Mouse (Mus musculus) stomach, embryonic 16.5 days (tissue): ENCODE data around the gene Ttc34. TPM values are rescaled to one million over a fixed set of nuclear protein-coding genes. Genes with fewer than 3 reads are reported as not detected.

Source experiments
- ATAC-seq: fragments of 200-750 bp; cut with Nextera tagmentation; 2 replicates; pipeline ENCODE4 v1.8.0; 2017; ENCODE audit warnings: moderate number of reproducible peaks, moderate TSS enrichment; ENCODE audit not compliant: insufficient read depth, low FRiP score
- H3K27ac ChIP-seq: fragments of 300-500 bp; sonication (generic); 2 replicates; pipeline ENCODE4 v1.5.1; 2014; ENCODE audit warnings: low read length
- H3K27me3 ChIP-seq: fragments of 300-500 bp; sonication (generic); 2 replicates; pipeline ENCODE4 v1.6.1; 2014; ENCODE audit warnings: low read length, control low read depth, mixed read lengths; ENCODE audit not compliant: control insufficient read depth, insufficient read depth
- H3K36me3 ChIP-seq: fragments of 300-500 bp; sonication (generic); 2 replicates; pipeline ENCODE4 v1.6.1; 2014; ENCODE audit warnings: low read length; ENCODE audit not compliant: control insufficient read depth, insufficient read depth
- H3K4me1 ChIP-seq: fragments of 300-500 bp; sonication (generic); 2 replicates; pipeline ENCODE4 v1.6.1; 2014; ENCODE audit warnings: low read length, control low read depth, mixed read lengths; ENCODE audit not compliant: control insufficient read depth, insufficient read depth
- H3K4me2 ChIP-seq: fragments of 300-500 bp; sonication (generic); 2 replicates; pipeline ENCODE4 v1.6.1; 2014; ENCODE audit warnings: low read depth, low read length, mixed read lengths
- H3K4me3 ChIP-seq: fragments of 300-500 bp; sonication (generic); replicated peaks from 2 replicates; pipeline ENCODE4 v1.5.1; 2014; ENCODE audit warnings: mild to moderate bottlenecking, low read length
- H3K9ac ChIP-seq: fragments of 300-500 bp; sonication (generic); 2 replicates; pipeline ENCODE4 v1.6.1; 2014; ENCODE audit warnings: low read length
- H3K9me3 ChIP-seq: fragments of 300-500 bp; sonication (generic); replicated peaks from 2 replicates; pipeline ENCODE4 v1.6.1; 2016; ENCODE audit warnings: low read length, control low read depth; ENCODE audit not compliant: control insufficient read depth
- WGBS: fragments of 180-500 bp; shearing (Covaris S2); extraction: QIAGEN DNeasy Blood & Tissue Kit; methylation state at CpG from one replicate; pipeline ENCODE4 v1.1.7; 2014; 5-methylcytosine and 5-hydroxymethylcytosine counted together
- polyA plus RNA-seq: library from polyadenylated mRNA; unstranded; fragments of >200 nt; fragmentation: Nextera tagmentation; extraction: Ambion mirVana; gene quantifications from 2 replicates; pipeline ENCODE4 v1.2.1, GENCODE M21; 2015

The Ttc34 gene
- polyA plus RNA-seq, 1 experiment from 2014 or later: 0.04 TPM

GRCm38 (mm10) chr4:154898506-154899446 is 61.5 kb downstream of the Ttc34 start, which contains the start of gene Fam213b:
Gene Fam213b (minus strand): TSS chr4:154899135.
- ATAC-seq: peak; percentile 98
- H3K4me3 ChIP-seq: peak within 1 kb of the TSS; percentile 53
- H3K4me2 ChIP-seq: peak within 1 kb of the TSS; percentile 82
- no peaks in the 10 kb centered on the region for H3K9me3 ChIP-seq
- no peaks in the 10 kb centered on the region for H3K27me3 ChIP-seq
- peaks cover 11% of the 10 kb centered on the region for H3K4me1 ChIP-seq
- no peaks in the 10 kb centered on the region for H3K36me3 ChIP-seq
- peak within 1 kb of the TSS; percentile 77 for H3K9ac ChIP-seq
- 3% methylated on average over 43 of the region's 43 CpGs for WGBS
- peak within 1 kb of the TSS; percentile 63 for H3K27ac ChIP-seq

GRCm38 (mm10) chr4:154902371-154902770 is 65.1 kb downstream of the Ttc34 start:
- no peaks in the 10 kb centered on the region for H3K27me3 ChIP-seq
- peaks cover 16% of the 10 kb centered on the region for H3K4me1 ChIP-seq
- no peak overlapping the region for H3K27ac ChIP-seq
- H3K4me3 ChIP-seq: no peak overlapping the region
- no peaks in the 10 kb centered on the region for H3K36me3 ChIP-seq
- WGBS: 83% methylated on average over 2 of the region's 2 CpGs
- H3K9ac ChIP-seq: no peak overlapping the region
- no peaks in the 10 kb centered on the region for H3K9me3 ChIP-seq
- H3K4me2 ChIP-seq: no peak overlapping the region
- no peak for ATAC-seq

DNA sequence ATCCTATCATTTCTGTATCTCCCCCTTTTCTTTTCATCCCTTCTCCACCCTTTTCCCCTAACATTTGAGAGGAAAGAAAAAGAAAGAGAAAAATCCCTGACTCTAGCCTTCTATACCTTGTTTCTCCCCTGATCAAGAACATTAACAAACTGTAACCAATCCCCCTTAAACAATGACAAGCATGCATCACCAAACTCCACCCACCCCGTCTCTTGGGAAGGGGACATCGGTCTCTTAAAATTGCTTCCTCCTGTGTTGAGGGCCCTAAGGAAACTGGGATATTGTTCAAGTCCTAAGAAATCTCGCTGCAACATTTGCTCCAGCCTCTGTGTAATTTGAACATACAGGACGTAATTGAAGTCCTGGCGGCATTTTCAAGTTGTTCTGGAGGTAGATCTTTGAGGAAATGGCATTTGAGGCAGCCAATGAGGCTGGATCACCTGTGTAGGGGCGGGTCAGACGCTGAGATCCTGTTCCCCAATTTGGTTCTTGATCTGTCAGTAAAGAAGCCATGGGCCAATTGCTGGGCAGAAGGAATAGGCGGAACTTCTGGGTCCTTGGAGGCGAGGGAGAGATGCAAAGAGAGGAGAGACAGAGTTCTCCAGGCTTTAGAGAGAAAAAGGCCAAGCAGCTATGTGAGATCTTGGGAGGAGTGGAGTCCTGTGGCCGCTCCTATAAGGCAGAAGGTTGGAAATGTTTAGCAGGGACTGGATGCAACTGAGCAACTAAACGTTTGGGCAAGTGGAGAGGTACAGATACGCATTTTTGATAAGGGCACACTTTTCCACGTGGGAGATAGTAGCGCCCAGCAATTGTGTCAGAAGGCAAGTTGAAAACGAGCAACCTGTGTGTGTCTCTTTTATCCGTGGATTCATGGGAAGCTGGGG is 67.2 kb downstream of the Ttc34 start:
- Histone ChIP-seq H3K27me3 (no peaks in the 10 kb centered on the region), H3K4me3 (peak overlapping the region; percentile 57), H3K27ac (no peak overlapping the region), H3K36me3 (no peaks in the 10 kb centered on the region), H3K9ac (peak overlapping the region; percentile 73), H3K4me1 (peaks cover 10% of the 10 kb centered on the region; the same call in 1 of the 2 replicates), H3K4me2 (peak overlapping the region; percentile 88), H3K9me3 (no peaks in the 10 kb centered on the region)
- WGBS: 1% methylated on average over 16 of the region's 16 CpGs
- peak; percentile 95 for ATAC-seq

GRCm38 (mm10) chr4:154907833-154908232 is 70.6 kb downstream of the Ttc34 start:
- no peak overlapping the region for H3K4me3 ChIP-seq

GRCm38 (mm10) chr4:154908490-154908889 is 71.2 kb downstream of the Ttc34 start:
- H3K36me3 ChIP-seq: no peaks in the 10 kb centered on the region
- 83% methylated on average over 5 of the region's 5 CpGs for WGBS
- no peak for ATAC-seq

More at GRCm38 (mm10) chr4:154907833-154908232, 70.6 kb downstream of the Ttc34 start:
- peak; percentile 67 for ATAC-seq
- Histone ChIP-seq H3K36me3 (no peaks in the 10 kb centered on the region), H3K9ac (peak overlapping the region; percentile 68), H3K9me3 (no peaks in the 10 kb centered on the region), H3K4me2 (peak overlapping the region; percentile 36), H3K27me3 (no peaks in the 10 kb centered on the region), H3K4me1 (peaks cover 24% of the 10 kb centered on the region), H3K27ac (no peak overlapping the region)
- WGBS: 30% methylated on average over 17 of the region's 17 CpGs

GRCm38 (mm10) chr4:154910606-154911522 is 73.6 kb downstream of the Ttc34 start:
- Histone ChIP-seq H3K9ac (peak overlapping the region; percentile 54), H3K36me3 (no peaks in the 10 kb centered on the region), H3K4me3 (no peak overlapping the region; the same call in 1 of the 2 replicates), H3K27me3 (no peaks in the 10 kb centered on the region), H3K27ac (peak overlapping the region; percentile 74), H3K4me2 (peak overlapping the region; percentile 22; the same call in 1 of the 2 replicates), H3K9me3 (no peaks in the 10 kb centered on the region), H3K4me1 (peaks cover 18% of the 10 kb centered on the region)
- ATAC-seq: peak; percentile 51; the same call in 1 of the 2 replicates
- WGBS: 28% methylated on average over 15 of the region's 15 CpGs

More at GRCm38 (mm10) chr4:154908490-154908889, 71.2 kb downstream of the Ttc34 start:
- H3K4me1 ChIP-seq: peaks cover 24% of the 10 kb centered on the region
- H3K9me3 ChIP-seq: no peaks in the 10 kb centered on the region
- H3K9ac ChIP-seq: no peak overlapping the region
- H3K27me3 ChIP-seq: no peaks in the 10 kb centered on the region
- no peak overlapping the region for H3K27ac ChIP-seq
- no peak overlapping the region for H3K4me2 ChIP-seq
- no peak overlapping the region for H3K4me3 ChIP-seq

- H3K4me1 ChIP-seq: peaks cover 18% of the 10 kb centered on the region
- H3K27me3 ChIP-seq: no peaks in the 10 kb centered on the region
- peak; percentile 67; the same call in 1 of the 2 replicates for ATAC-seq
- H3K4me3 ChIP-seq: no peak overlapping the region
- H3K36me3 ChIP-seq: no peaks in the 10 kb centered on the region
- 43% methylated on average over 2 of the region's 2 CpGs for WGBS
- peak overlapping the region; percentile 21; the same call in 1 of the 2 replicates for H3K4me2 ChIP-seq
- H3K9me3 ChIP-seq: no peaks in the 10 kb centered on the region
- H3K27ac ChIP-seq: peak overlapping the region; percentile 74
- H3K9ac ChIP-seq: 0 out of 2 replicates have a peak overlapping the region, but pooled peaks have one; percentile 54
Observed at GRCm38 (mm10) chr4:154911644-154912043, 74.4 kb downstream of the Ttc34 start.

- no peak for ATAC-seq
- H3K4me1 ChIP-seq: peaks cover 14% of the 10 kb centered on the region
- H3K27ac ChIP-seq: no peak overlapping the region
- H3K9me3 ChIP-seq: no peaks in the 10 kb centered on the region
- H3K9ac ChIP-seq: no peak overlapping the region
- no peak overlapping the region for H3K4me3 ChIP-seq
- H3K4me2 ChIP-seq: no peak overlapping the region
- WGBS: 93% methylated on average over 3 of the region's 3 CpGs
- no peaks in the 10 kb centered on the region for H3K27me3 ChIP-seq
- H3K36me3 ChIP-seq: no peaks in the 10 kb centered on the region
Observed at GRCm38 (mm10) chr4:154913845-154914244, 76.6 kb downstream of the Ttc34 start.
